In the genomic region with DNA sequence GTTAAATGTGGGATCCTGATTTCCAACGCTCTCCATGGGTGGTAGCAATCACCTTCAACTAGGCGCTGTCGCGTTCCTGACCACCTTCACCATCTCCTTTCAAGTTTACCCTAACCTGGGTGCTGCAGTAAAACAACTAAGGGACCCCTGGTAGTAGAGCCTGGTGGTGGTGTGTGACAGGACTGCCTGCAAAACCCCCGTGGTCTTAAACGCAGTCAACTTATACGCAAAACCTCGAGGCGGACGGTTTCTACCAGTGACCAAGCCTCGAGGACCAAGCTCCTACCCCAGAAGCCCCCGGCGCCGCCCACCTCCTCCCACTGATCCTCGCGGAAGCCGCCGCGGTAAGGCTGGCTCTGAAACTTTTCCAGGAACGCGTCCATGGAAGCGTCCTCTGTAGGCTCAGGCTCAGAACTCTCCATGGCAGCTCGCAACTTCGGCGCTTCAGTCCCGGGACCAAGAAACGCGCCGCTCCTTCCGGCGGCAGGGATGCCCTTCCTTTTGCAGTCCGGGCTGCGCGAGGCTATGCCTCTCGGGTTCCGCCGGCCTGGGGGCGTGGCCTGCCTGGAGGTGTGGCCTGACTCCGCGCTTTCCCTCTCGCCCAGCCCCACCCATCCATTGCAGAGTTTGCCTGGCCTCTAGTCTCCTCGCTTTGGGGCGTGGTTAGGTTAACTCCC, we compare ENCODE assay signal across 8 mouse cellular contexts. TPM values are rescaled to one million over a fixed set of nuclear protein-coding genes. Genes with fewer than 3 reads are reported as not detected.
DNase-seq lines count a peak whose midpoint lies in the region; ATAC-seq lines count a peak whose summit lies in the region.

A gene (minus strand): TSS at position 503 of the 677 bp plus-strand sequence.

- peak; percentile 96 for DNase-seq in c-Kit-negative CD71-positive TER-119-positive erythroid progenitor cells, embryonic 14.5 days (ENCODE audit: low read depth, low spot score)
- peak; percentile 66 for DNase-seq in fibroblast of lung, adult 2 months (ENCODE audit: low read depth)
- peak; percentile 92 for DNase-seq in kidney, postnatal 14 days
- DNase-seq in liver, embryonic 13.5 days: peak; percentile 98
- DNase-seq in neural tube, embryonic 10.5 days (ENCODE audit: extremely low spot score, low spot score): peak; percentile 96

- H3K27me3 ChIP-seq in heart, embryonic 14.5 days (ENCODE audit: control insufficient read depth, insufficient read depth, low read length): no peaks in the 10 kb centered on the region
- H3K27me3 ChIP-seq in liver, embryonic 13.5 days: no peaks in the 10 kb centered on the region; the same call in none of the 2 replicates
- H3K27me3 ChIP-seq in stomach, embryonic 16.5 days (ENCODE audit: control insufficient read depth, insufficient read depth, low read length): no peaks in the 10 kb centered on the region

- under 1% methylated on average over 43 of the region's 43 CpGs for WGBS in heart, embryonic 14.5 days
- WGBS in liver, embryonic 13.5 days (ENCODE audit: insufficient replicate concordance): under 1% methylated on average over 43 of the region's 43 CpGs
- WGBS in stomach, embryonic 16.5 days: under 1% methylated on average over 43 of the region's 43 CpGs

- peaks cover 2 to 6% of the 10 kb centered on the region in 2 experiments; a peak in 3 of 4 replicates for H3K4me1 ChIP-seq in heart, embryonic 14.5 days (ENCODE audit: control insufficient read depth in 2 of 2, insufficient read depth in 2 of 2, low read length in 2 of 2)
- H3K4me1 ChIP-seq in liver, embryonic 13.5 days (replicated peaks): peaks cover 40% of the 10 kb centered on the region
- H3K4me1 ChIP-seq in stomach, embryonic 16.5 days (ENCODE audit: control insufficient read depth, insufficient read depth, low read length): peaks cover 5% of the 10 kb centered on the region; the same call in 1 of the 2 replicates

- H3K36me3 ChIP-seq in heart, embryonic 14.5 days (ENCODE audit: control insufficient read depth, insufficient read depth, low read length): peaks cover 39% of the 10 kb centered on the region
- H3K36me3 ChIP-seq in liver, embryonic 13.5 days: peaks cover 38% of the 10 kb centered on the region
- peaks cover 3% of the 10 kb centered on the region; the same call in 1 of the 2 replicates for H3K36me3 ChIP-seq in stomach, embryonic 16.5 days (ENCODE audit: control insufficient read depth, insufficient read depth, low read length)

- H3K9ac ChIP-seq in heart, embryonic 14.5 days (ENCODE audit: low read length): peak within 1 kb of the TSS; percentile 95
- H3K9ac ChIP-seq in liver, embryonic 13.5 days: peak within 1 kb of the TSS; percentile 90
- H3K9ac ChIP-seq in stomach, embryonic 16.5 days (ENCODE audit: low read length): peak within 1 kb of the TSS; percentile 93

- peak within 1 kb of the TSS; percentile 92 for H3K4me2 ChIP-seq in heart, embryonic 14.5 days (ENCODE audit: low read length)
- H3K4me2 ChIP-seq in liver, embryonic 13.5 days: peak within 1 kb of the TSS; percentile 80
- peak within 1 kb of the TSS; percentile 55 for H3K4me2 ChIP-seq in stomach, embryonic 16.5 days (ENCODE audit: low read depth, low read length)

- peak within 1 kb of the TSS; percentile 96 for H3K4me3 ChIP-seq in heart, embryonic 14.5 days (ENCODE audit: control insufficient read depth in 1 of 2, insufficient read depth in 1 of 2, low read depth in 1 of 2, low read length in 2 of 2)
- H3K4me3 ChIP-seq in liver, embryonic 13.5 days (replicated peaks): peak within 1 kb of the TSS; percentile 77
- peak within 1 kb of the TSS; percentile 80 for H3K4me3 ChIP-seq in stomach, embryonic 16.5 days (replicated peaks; ENCODE audit: low read length)

- ATAC-seq in CD4-positive, CD25-positive, alpha-beta regulatory T cell, adult 4 months: peak; percentile 100
- ATAC-seq in heart, embryonic 14.5 days (ENCODE audit: insufficient number of reproducible peaks, insufficient read depth, low FRiP score, low read depth): peak; percentile 91
- ATAC-seq in liver, embryonic 13.5 days (ENCODE audit: low read depth): peak; percentile 100
- ATAC-seq in stomach, embryonic 16.5 days (ENCODE audit: insufficient read depth, low FRiP score): peak; percentile 99

- no peaks in the 10 kb centered on the region for H3K9me3 ChIP-seq in heart, embryonic 14.5 days (ENCODE audit: control insufficient read depth, low read length)
- no peaks in the 10 kb centered on the region for H3K9me3 ChIP-seq in liver, embryonic 13.5 days (replicated peaks)
- no peaks in the 10 kb centered on the region for H3K9me3 ChIP-seq in stomach, embryonic 16.5 days (replicated peaks; ENCODE audit: control insufficient read depth, low read length)

- H3K27ac ChIP-seq in heart, embryonic 14.5 days (replicated peaks in 1 of 2; ENCODE audit: control insufficient read depth in 1 of 2, insufficient read depth in 1 of 2, low read depth in 2 of 2, low read length in 2 of 2): peak within 1 kb of the TSS; percentile 58 to 66; a peak in 2 of 4 replicates
- H3K27ac ChIP-seq in liver, embryonic 13.5 days: peak within 1 kb of the TSS; percentile 70
- H3K27ac ChIP-seq in stomach, embryonic 16.5 days (ENCODE audit: low read length): peak within 1 kb of the TSS; percentile 56; the same call in 1 of the 2 replicates

RNA-seq across cellular contexts. Expression of the gene that starts here (rescaled TPM):
- polyA plus RNA-seq in CD4-positive, CD25-positive, alpha-beta regulatory T cell, adult 4 months (2017; shearing (Covaris generic)): 10 to 100 TPM; 53.8 to 77.4 TPM
- 52.0 and 54.4 TPM in 2 replicates for polyA plus RNA-seq in heart, embryonic 14.5 days (2014; fragmentation: Nextera tagmentation; extraction: Ambion mirVana)
- polyA plus RNA-seq in liver, embryonic 13.5 days (2015; fragmentation: Nextera tagmentation; extraction: Ambion mirVana): 37.3 and 42.1 TPM in 2 replicates
- 82.7 and 83.3 TPM in 2 replicates for polyA plus RNA-seq in stomach, embryonic 16.5 days (2015; fragmentation: Nextera tagmentation; extraction: Ambion mirVana)

Comparison
In these comparisons a context has a peak if more than half of its experiments do, and no peak if none do; other contexts are left out.
1. Peak in every context shown above with its lines: DNase-seq, ATAC-seq, H3K4me3 ChIP-seq and H3K27ac ChIP-seq.